Mouse (Mus musculus): Measurements from ENCODE around the gene Creb3l4.
"Not testable (repeated sequence)": the region's sequence is repeated elsewhere in the genome, so short reads cannot be mapped to it uniquely, and the experiment has no call there.

The Creb3l4 gene

DNA sequence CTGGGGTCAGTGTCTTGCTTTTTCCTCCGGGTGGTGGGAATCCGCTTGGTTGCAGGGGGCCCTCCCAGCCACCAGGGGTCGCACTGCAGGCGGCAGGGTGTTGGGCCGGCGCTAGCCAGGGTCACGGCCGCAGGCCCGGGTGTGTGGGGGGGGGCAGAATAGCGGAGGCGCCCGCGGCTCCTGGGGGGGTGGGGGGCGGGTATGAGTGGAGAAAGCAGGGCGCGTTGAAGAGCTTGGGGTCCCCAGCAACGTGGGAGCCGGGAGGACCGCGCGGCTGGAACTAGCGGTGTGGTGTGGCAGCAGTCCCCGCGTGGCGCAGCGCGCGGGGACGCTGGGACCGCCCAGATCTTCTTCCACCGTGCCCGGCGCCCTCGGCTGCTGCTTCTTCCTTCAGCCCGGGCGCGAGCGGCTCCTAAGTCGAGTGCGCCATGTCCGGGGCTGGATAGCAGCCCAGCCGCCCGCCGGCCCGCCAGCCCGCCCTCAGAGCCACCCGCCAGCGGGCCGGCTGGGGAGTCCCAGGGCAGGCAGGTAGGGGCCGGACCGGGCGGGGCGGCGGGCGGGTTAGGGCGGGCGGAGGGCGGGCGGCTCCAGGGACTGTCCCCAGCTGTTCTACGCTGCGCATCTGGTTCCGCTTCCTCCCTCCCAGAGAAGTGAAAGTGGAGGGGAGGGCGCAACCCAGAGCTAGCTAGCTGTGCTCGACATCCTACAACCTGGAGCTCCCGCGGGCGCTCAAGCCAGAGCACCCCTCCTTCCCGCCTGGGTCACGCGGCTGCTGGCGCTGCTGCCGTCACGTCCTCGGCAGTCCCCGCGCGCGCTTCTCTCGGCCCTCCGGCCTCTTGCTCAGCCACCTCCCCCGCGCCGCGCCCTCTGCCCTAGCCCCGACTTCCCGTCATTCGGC lies 22.0 kb upstream of the Creb3l4 start, which contains the start of gene Dennd4b:
Dennd4b (plus strand) TSS at position 152 of the 898 bp plus-strand sequence.
- DNase-seq (ENCODE audit: low read depth, low spot score): peak; percentile 76

DNA sequence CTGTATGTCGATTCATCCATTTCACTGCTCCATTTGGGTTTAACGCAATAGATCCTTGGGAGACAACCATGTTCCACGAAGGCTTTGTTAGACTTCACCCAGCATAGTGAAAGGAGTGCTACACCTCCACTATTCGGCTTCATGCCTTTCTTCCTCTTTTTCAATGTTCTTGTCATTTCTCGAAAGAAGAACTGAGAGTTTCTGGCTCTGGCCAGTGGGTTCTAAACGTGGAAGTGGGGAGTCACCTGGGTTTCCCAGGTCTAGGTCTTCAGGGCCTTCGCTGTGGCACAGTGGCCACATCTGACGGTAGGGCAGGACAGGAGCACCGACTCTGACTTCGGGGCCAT lies 21.3 kb upstream of the Creb3l4 start:
- DNase-seq (ENCODE audit: low read depth, low spot score): no peak

DNA sequence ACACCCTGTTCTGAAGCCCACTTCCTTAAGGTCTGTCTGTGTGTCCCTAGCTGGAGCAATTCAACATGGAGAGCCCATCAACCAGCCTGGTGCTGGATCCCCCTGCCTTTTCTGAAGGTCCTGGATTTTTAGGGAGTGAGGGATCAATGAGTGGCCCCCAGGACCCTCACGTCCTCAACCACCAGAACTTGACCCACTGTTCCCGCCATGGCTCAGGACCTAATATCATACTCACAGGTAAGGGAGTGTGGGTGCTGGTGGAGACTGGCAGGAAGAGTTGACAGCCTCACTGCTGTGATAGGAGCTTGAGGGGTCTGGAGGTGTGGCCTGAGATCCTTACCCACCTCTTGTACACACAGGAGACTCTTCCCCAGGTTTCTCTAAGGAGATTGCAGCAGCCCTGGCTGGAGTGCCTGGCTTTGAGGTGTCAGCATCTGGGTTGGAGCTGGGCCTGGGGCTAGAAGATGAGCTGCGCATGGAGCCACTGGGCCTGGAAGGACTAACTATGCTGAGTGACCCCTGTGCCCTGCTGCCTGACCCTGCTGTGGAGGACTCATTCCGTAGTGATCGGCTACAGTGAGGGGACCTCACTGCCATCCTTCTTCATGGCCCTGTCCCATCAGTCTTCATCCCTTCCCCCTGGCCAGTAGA lies 19.9 kb upstream of the Creb3l4 start:
- no peak for DNase-seq (ENCODE audit: low read depth, low spot score)

DNA sequence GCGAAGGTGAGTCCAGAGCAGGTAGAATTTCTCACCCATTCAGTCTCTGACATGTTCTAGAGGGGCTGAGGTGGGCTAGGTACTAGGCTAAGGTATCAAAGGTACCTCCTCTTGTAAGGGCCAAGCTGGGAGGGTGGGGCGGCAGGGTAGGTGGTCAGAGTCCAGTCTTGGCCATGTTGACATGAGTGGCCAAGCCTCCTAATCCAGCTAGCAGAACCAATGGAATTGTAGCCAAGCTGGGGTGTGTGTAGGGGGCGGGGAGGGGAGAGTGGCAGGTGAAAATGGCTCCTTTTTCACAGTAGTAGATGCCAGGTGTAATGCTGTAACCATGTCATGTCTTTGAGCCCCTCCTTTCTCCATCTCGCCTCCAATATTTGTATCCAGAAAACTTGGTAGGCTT lies 15.2 kb upstream of the Creb3l4 start:
- no peak for DNase-seq (ENCODE audit: low read depth, low spot score)

DNA sequence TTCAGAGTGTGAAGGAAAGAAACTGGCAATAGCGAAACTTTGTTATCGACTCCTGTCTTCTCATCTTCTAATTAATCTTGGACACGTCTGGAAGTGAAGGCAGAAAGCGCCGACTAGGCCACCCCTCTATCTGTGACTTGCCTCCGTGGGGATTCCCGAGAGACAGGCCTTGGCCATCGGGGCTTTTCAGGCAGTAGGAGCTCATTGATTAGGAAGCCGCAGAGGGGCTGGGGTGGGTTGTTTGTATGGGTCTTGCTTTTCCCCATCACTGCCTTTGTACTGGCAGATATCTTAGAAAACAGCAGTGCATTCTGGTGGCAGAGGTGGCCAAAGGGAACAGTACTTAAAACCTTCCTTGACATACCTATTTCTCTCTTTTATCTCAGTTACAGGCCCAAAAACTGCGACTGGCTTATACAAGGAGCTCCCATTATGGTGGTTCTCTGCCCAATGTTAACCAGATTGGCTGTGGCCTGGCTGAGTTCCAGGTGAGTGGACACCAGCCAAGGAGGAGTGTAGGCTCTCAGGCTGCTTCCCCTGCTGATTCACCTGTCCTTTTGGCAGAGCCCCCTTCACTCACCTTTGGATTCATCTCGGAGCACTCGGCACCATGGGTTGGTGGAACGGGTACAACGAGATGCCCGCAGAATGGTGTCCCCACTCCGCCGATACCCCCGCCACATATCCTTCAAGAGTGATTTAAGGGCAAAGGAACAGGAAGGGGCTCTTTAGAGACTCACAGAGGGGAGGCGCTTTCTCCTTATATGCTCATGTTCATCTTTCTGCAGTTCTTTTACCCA lies 13.6 kb upstream of the Creb3l4 start:
- no peak for DNase-seq (ENCODE audit: low read depth, low spot score)

DNA sequence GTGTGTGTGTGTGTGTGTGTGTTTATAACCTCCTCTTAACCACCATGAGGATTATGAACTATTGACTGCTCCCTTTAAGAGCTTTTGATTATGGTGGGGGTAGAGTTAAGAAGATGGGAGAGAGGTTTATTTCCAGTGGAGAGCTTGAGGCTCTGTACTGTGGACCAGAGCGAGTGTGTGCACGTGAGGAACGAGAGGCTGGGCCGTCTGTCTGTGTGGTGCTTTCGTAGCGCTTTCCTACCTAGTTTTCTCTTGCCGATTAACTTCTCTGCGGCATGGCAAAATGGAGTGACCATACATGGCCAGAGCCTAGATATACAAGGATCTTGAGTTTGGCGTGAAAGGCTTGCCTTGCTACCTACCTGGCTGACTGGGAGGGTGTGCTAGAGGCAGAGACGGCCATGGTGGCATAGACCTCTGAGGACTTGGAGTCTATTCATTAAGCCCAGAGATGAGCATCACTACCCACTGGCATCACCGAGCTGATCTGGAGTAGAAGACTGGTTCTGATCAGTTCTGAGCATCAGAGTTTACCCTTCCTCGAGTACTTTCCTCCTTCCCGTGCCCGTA lies 12.6 kb upstream of the Creb3l4 start:
- DNase-seq (ENCODE audit: low read depth, low spot score): no peak

DNA sequence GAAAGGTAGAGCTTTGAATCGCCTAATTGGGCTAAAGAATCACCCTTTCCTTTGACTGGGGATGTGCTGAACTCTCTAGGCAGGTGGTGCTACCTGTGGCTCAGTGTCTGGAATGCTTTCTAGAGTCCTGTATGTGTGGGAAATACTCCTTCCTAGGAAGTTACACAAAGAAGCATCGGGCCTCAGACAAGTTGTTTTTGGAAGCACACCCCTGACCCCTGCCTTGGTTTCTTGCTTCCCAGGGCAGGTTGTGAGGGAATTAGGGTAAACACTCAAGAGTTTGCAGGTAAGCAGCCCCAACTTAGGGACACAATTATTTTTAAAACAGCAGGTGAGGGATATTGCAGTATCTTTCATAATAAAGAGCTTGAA lies 11.9 kb upstream of the Creb3l4 start:
- no peak for DNase-seq (ENCODE audit: low read depth, low spot score)

DNA sequence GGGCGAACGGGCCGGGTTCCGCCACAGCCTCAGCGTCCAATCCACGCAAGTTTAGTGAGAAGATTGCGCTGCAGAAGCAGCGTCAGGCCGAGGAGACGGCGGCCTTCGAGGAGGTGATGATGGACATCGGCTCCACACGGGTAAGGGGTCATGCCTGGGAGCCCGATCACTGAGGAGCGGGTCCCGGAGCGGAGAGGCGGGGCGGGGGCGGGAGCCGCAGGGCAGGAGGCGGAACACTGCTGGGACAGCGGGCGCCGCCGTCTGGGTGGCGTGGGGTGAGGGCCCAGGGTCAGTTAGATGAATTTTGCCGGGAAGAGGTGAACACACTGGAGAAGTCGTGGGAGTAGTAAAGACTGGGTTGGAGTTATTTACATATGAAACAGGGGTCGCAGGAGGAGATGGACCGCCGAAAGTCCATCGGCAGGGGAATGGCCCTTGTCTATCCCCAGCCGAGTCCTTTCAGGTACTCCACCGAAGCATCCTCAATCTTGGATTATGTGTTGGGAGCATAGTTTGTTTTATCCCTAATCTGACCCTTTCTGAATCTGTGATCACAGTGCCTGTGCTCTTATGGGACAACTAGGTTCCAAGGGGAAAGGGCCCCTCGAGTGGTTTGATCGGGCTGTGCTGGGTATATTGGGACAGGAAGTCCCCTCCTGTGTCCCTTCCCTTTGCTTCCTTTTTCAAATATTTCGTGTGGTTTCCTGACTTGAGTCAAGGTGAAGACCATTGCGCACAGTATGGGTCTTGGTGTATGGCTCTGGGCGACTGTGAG lies 11.3 kb upstream of the Creb3l4 start:
- no peak for DNase-seq (ENCODE audit: low read depth, low spot score)

DNA sequence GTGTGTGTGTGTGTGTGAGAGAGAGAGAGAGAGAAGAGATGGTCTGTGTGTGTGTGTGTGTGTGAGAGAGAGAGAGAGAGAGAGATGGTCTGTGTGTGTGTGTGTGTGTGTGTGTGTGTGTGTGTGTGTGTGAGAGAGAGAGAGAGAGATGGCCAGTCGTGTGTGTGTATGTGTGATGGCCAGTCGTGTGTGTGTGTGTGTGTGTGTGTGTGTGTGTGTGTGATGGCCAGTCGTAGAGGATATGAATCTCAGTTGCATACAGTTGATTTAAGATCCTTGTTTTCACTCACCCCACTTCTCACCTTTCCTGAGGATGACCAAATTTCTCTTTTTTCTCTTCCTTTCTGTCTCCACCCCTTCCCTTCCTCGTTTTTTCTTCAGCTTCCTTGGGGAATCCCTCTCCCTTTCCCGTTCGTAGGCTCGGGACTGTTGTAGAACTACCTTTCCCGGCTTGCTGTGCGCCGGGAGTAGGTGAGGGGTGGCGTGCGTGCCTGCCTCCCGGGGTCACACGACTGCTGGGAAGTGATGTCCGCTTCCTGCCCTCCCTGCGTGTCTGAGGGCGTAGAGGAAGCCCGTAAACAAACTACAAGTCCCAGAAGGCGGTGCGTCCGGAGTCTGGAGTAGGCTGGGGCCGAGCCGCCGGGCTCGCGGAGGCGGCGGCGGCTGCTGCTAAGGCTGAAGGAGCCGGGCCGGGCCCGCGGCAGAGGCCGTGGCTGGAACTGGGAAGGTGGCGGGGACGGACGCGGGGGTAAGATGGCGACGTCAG lies 10.5 kb upstream of the Creb3l4 start, which contains the start of gene Crtc2:
Crtc2 (plus strand) TSS at position 511 of the 766 bp plus-strand sequence.
- DNase-seq (ENCODE audit: low read depth, low spot score): peak; percentile 93

DNA sequence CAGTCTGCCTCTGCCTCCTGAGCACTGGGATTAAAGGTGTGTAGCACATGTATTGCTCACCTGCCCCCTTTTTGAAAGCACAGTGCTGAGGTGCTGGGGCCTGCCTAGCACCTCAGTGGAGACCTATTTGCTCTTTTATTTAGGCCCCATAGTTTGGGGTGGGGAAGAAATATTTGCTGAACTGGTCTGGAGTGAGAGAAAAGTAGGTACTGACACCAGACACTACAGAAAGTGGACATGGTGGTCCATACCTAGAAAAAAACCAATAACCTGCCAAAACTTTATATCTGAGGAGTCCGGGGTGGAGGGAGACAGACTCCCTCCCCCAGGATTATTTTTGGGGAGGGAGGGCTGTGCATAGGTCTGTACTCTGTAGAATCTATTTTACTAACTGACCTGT lies 9.9 kb upstream of the Creb3l4 start:
- DNase-seq (ENCODE audit: low read depth, low spot score): not testable (repeated sequence)

DNA sequence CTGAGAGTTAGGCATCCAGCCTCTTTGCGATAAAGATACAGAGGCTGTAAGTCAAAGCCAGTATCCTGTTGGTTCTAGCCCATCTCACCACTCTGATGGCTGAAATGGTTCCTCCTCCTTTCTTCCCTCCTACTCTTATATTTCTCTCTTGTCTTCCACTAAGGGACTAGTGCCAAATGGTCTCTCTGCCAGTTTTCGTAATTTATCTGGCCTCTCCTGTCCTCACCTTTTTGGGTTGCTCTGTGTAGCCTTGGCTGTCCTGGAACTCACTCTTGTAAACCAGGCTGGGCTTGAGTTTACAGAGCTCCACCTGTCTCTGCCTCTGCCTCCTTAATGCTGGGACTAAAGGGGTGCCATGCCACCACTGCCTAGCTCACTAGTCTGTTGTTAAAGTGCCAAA lies 9.3 kb upstream of the Creb3l4 start:
- not testable (repeated sequence) for DNase-seq (ENCODE audit: low read depth, low spot score)

DNA sequence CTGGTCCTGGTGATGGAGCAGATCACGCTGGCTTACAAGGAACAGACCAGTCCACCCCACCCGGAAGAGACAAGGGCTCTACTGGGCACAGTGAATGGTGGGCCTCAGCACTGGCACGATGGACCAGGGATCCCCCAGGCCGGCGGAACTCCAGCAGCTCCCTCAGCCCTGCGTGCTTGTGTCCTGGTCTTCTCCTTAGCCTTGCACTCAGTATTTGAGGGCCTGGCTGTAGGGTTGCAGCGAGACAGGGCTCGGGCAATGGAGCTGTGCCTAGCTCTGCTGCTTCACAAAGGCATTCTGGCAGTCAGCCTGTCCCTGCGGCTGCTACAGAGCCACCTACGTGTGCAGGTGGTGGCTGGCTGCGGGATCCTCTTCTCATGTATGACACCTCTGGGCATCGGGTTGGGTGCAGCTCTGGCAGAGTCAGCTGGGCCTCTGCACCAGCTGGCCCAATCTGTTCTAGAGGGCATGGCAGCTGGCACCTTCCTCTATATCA lies 8.5 kb upstream of the Creb3l4 start:
- DNase-seq (ENCODE audit: low read depth, low spot score): not testable (repeated sequence)

DNA sequence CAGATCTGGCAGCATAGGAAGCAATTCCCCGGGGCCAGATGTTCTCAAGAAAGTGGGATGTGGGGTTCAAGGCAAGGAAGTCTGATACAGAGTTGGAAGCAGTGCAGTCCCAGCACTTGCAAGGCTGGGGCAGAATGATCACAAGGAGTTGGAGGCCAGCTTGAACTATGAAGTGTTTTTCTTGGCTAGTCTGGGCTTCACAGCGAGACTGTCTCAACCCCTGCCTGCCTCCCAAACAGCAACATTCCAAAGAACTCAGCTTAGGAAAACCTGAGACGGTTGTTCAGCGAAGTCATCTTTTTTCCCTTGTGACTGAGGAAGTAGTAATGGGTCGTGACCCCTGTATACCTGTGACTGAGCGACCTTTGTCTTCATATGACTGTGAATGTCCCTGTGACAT lies 7.5 kb upstream of the Creb3l4 start:
- DNase-seq (ENCODE audit: low read depth, low spot score): no peak

DNA sequence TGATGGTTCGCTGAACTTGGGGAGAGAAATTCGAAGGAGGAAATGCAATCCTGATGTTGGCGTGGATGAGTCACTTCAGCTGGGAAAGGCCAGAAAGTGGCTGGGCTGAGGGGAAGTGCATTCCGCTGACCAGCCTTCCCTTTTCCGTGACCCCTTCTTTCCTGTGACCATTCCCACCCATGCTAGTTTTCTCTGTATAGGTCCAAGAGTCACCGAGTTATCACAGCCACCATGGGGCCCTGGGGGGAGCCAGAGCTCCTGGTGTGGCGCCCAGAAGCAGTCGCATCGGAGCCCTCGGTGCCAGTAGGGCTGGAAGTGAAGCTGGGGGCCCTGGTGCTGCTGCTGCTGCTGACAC lies 5.4 kb upstream of the Creb3l4 start:
- DNase-seq (ENCODE audit: low read depth, low spot score): no peak

DNA sequence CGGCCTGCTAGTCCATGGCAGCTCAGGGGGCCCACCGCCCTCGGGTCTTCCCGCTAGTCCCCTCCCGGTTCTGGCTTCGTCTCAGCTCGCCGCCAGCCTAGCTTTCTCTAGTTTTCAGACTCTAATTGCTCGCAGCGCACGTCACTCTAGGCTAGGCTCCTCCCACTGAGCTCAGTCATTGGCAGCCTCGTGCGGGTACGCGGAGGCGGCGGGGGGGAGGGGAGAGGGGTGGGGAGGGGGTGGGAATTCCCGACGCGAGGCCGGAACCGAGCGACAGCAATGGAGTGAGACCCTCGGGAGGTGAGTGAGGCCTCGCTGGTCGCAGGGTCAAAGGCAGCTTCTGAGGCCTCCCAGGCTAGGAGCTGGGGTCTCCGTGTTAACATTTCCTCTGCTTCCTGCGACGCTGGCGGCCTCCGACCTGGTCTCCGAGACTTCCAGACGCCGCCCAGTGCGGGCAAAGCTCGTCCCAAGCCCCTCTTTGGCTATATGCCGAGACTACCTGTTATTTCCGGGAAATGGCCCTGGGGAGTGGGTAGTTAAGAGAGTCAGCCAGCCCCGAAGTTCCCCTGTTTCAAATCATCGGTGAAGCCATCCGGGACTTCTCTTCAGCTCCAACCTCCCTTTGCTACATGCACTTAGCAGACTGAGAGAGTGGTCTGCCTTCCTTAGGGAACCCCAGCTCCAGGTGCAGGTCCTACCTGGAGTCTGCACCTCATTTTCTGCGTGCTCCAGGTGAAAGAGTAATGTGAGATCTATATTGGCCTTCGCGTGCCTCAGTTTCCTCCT lies 4.8 kb upstream of the Creb3l4 start, which contains the start of gene Slc39a1:
Slc39a1 (plus strand) TSS at position 213 of the 786 bp plus-strand sequence.
- peak; percentile 89 for DNase-seq (ENCODE audit: low read depth, low spot score)

DNA sequence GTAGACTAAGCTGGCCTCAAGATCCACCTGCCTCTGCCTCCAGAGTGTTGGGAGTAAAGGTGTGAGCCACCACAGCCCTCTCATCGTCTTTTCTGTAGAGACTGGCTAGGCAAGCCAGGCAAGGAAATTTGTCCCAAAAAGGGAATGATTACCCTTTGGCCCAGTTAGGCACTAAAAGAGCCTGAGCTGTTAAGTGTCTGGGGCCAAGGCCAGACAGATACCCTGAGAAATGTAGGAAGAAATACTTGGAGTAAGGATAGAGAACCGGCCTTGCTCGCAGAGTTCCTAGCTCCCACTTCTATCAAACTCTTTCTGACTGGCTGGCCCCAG lies 4.3 kb upstream of the Creb3l4 start:
- no peak for DNase-seq (ENCODE audit: low read depth, low spot score)

DNA sequence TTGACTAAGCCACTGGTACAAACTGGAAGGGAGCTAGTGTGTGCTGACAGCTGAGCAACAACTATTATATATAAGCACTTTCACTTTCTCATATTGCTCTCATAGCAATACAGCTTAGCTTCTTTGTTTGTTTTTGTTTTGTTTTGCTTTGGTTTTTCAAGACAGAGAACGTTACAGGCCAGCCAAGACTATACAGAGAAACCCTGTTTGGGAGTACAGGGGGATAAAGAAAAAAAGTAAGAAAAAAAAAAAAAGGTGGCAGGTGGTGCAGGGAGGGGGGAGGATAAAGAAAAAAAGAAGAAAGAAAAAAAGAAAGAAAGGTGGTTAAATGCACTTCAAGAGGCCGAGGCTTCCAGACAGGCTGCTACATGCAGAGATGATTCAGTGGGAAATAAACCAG lies 2.1 kb upstream of the Creb3l4 start:
- no peak for DNase-seq (ENCODE audit: low read depth, low spot score)

DNA sequence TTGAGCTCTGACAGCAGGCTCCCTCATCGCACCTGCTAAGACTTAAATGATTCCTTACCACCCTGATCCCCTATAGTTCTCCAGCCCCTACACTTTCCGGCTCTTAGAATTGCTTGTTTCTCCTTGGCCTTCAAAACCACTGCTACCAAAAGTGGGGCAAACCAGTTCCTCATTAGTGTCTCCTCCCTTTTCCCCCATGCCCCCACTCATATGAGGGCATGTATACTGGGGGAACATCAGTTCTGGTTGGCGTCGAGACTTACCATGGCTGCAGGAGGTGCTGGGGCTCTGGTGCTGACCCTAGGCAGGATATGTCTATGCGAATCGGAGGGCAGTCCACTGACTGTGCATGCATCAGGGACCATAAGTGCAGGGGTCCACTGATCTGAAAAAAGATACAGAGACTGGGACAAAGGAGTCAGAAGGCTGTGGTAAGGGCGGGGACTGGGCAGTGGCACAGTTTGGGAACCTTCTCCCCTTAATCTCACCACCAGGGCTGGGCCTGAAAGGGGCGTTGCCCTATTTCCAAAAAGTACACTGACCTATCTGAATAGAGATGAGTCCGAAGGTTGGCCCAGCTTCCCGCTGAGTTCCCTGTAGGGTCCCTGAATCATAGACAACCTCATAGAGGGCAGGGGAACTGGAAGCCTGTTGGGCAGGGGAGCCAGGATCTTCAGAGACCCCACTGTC lies 1.5 kb downstream of the Creb3l4 start:
- DNase-seq (ENCODE audit: low read depth, low spot score): no peak

DNA sequence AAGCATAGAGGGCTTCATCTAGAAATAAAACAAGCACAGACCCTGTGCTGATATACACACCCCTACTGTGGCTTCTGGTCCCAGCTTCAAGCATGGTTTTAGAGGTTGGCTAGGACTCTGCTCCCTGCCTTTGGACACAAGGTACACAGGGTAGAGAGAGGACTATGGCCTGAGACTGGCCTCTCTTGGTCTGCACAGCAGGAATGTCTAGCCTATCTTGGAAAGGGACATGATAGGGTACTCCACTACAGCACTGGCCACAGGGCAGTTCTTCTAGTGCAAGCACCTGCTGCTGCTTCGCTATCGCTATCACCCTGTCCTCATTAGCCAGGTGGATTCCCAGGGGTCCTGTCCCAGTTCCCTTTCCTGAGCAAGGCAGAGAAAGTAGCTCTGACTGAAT lies 2.1 kb downstream of the Creb3l4 start:
- no peak for DNase-seq (ENCODE audit: low read depth, low spot score)

All from retina, postnatal 7 days (tissue).